In the genomic region with DNA sequence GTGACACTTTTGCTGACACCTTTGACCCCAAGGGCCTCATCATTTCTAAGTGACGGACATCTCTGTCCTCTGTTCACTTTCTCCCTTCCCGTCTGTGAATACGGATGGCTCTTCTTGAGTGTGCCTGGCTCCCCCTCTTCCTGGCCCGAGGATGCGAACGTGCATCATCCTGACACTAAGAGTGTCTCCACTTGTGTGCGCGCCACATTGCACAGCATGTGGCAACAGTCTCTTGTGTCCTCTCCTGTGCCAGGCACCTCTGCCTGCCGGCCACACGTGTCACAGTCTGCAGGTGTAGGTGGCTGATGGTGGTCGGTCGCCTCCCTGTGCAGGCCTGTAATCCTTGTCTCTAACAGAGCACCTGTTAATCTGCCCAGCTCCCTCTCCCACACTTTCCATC, we compare ENCODE assay signal across 8 mouse cellular contexts. TPM values are rescaled to one million over a fixed set of nuclear protein-coding genes. Genes with fewer than 3 reads are reported as not detected.
A peak's percentile ranks its signal among the peaks of the same experiment; 100 is the strongest.
DNase-seq lines count a peak whose midpoint lies in the region; ATAC-seq lines count a peak whose summit lies in the region.

No protein-coding gene starts in this region.

- peak overlapping the region; percentile 79; the same call in 1 of the 2 replicates for H3K27ac ChIP-seq in liver, embryonic 11.5 days (ENCODE audit: low read depth, low read length)
- H3K27ac ChIP-seq in embryonic facial prominence, embryonic 14.5 days (replicated peaks; ENCODE audit: low read depth, low read length), result peak overlapping the region; percentile 100
- H3K27ac ChIP-seq in intestine, embryonic 16.5 days (ENCODE audit: low read length), result peak overlapping the region; percentile 80
- H3K27ac ChIP-seq in neural tube, embryonic 11.5 days (ENCODE audit: low read depth, low read length), result peak overlapping the region; percentile 76

- peaks cover 51% of the 10 kb centered on the region for H3K4me1 ChIP-seq in liver, embryonic 11.5 days (replicated peaks; ENCODE audit: control insufficient read depth, insufficient read depth, low read length)
- peaks cover 18% of the 10 kb centered on the region for H3K4me1 ChIP-seq in embryonic facial prominence, embryonic 14.5 days (ENCODE audit: control insufficient read depth, insufficient read depth, low read length)
- H3K4me1 ChIP-seq in intestine, embryonic 16.5 days (ENCODE audit: control insufficient read depth, insufficient read depth, low read length), result peaks cover 33% of the 10 kb centered on the region
- peaks cover 31% of the 10 kb centered on the region for H3K4me1 ChIP-seq in neural tube, embryonic 11.5 days (ENCODE audit: control insufficient read depth, insufficient read depth, low read length)

- H3K27me3 ChIP-seq in liver, embryonic 11.5 days (replicated peaks; ENCODE audit: control insufficient read depth, insufficient read depth, low read length), result peaks cover 12% of the 10 kb centered on the region
- H3K27me3 ChIP-seq in embryonic facial prominence, embryonic 14.5 days (replicated peaks; ENCODE audit: control insufficient read depth, insufficient read depth, low read length), result no peaks in the 10 kb centered on the region
- H3K27me3 ChIP-seq in intestine, embryonic 16.5 days (replicated peaks; ENCODE audit: control insufficient read depth, insufficient read depth, low read length), result no peaks in the 10 kb centered on the region
- no peaks in the 10 kb centered on the region for H3K27me3 ChIP-seq in neural tube, embryonic 11.5 days (ENCODE audit: control insufficient read depth, insufficient read depth, low read length)

- no peak for DNase-seq in liver, embryonic 11.5 days (ENCODE audit: low spot score)
- DNase-seq in liver, result no peak
- no peak for DNase-seq in embryonic facial prominence, embryonic 14.5 days (ENCODE audit: low spot score)
- DNase-seq in neural tube, embryonic 11.5 days (ENCODE audit: low spot score), result peak; percentile 18
- no peak for DNase-seq in adrenal gland, postnatal 10 days
- DNase-seq in adrenal gland, adult 18-20 months (ENCODE audit: low spot score in 2 of 2), result no peak

- no peak for ATAC-seq in liver, embryonic 11.5 days (replicated peaks; ENCODE audit: low FRiP score)
- ATAC-seq in embryonic facial prominence, embryonic 14.5 days (ENCODE audit: low read depth), result no peak
- no peak for ATAC-seq in intestine, embryonic 16.5 days
- ATAC-seq in neural tube, embryonic 11.5 days (ENCODE audit: insufficient read depth, low FRiP score, low TSS enrichment), result no peak
- ATAC-seq in activated CD4-positive, CD25-positive, alpha-beta regulatory T cell, adult 4 months, result no peak

- H3K9ac ChIP-seq in liver, embryonic 11.5 days (ENCODE audit: low read depth, low read length), result no peak overlapping the region
- H3K9ac ChIP-seq in embryonic facial prominence, embryonic 14.5 days (ENCODE audit: low read depth, low read length), result peak overlapping the region; percentile 47
- peak overlapping the region; percentile 5; the same call in 1 of the 2 replicates for H3K9ac ChIP-seq in intestine, embryonic 16.5 days (ENCODE audit: low read depth, low read length)
- peak overlapping the region; percentile 31 for H3K9ac ChIP-seq in neural tube, embryonic 11.5 days (ENCODE audit: low read length)

- peak overlapping the region; percentile 64 for H3K4me2 ChIP-seq in liver, embryonic 11.5 days
- peak overlapping the region; percentile 41 for H3K4me2 ChIP-seq in embryonic facial prominence, embryonic 14.5 days (ENCODE audit: low read depth, low read length)
- no peak overlapping the region; the same call in 1 of the 2 replicates for H3K4me2 ChIP-seq in intestine, embryonic 16.5 days (ENCODE audit: low read depth, low read length)
- peak overlapping the region; percentile 33 for H3K4me2 ChIP-seq in neural tube, embryonic 11.5 days (ENCODE audit: low read depth)

- H3K9me3 ChIP-seq in liver, embryonic 11.5 days (ENCODE audit: control insufficient read depth, low read length), result no peaks in the 10 kb centered on the region
- no peaks in the 10 kb centered on the region for H3K9me3 ChIP-seq in embryonic facial prominence, embryonic 14.5 days (ENCODE audit: control insufficient read depth, low read length)
- H3K9me3 ChIP-seq in intestine, embryonic 16.5 days (ENCODE audit: control insufficient read depth, low read length), result no peaks in the 10 kb centered on the region
- no peaks in the 10 kb centered on the region for H3K9me3 ChIP-seq in neural tube, embryonic 11.5 days (ENCODE audit: control insufficient read depth, low read length)

- peak overlapping the region; percentile 9; the same call in 1 of the 2 replicates for H3K4me3 ChIP-seq in liver, embryonic 11.5 days (ENCODE audit: low read depth, low read length)
- no peak overlapping the region for H3K4me3 ChIP-seq in embryonic facial prominence, embryonic 14.5 days (ENCODE audit: low read depth, low read length)
- H3K4me3 ChIP-seq in intestine, embryonic 16.5 days (ENCODE audit: low read length), result no peak overlapping the region
- H3K4me3 ChIP-seq in neural tube, embryonic 11.5 days (ENCODE audit: low read depth, low read length), result no peak overlapping the region

- no peaks in the 10 kb centered on the region for H3K36me3 ChIP-seq in liver, embryonic 11.5 days (ENCODE audit: control insufficient read depth, insufficient read depth, low read length)
- H3K36me3 ChIP-seq in embryonic facial prominence, embryonic 14.5 days (ENCODE audit: control insufficient read depth, insufficient read depth, low read length), result peaks cover 27% of the 10 kb centered on the region
- no peaks in the 10 kb centered on the region; the same call in 1 of the 2 replicates for H3K36me3 ChIP-seq in intestine, embryonic 16.5 days (ENCODE audit: control insufficient read depth, insufficient read depth, low read length)
- no peaks in the 10 kb centered on the region for H3K36me3 ChIP-seq in neural tube, embryonic 11.5 days (ENCODE audit: control insufficient read depth, insufficient read depth, low read length)

- 66% methylated on average over 12 of the region's 12 CpGs for WGBS in liver, embryonic 11.5 days
- 49% methylated on average over 12 of the region's 12 CpGs for WGBS in embryonic facial prominence, embryonic 14.5 days
- whole genome bisulfite sequencing in intestine, embryonic 16.5 days, result 52% methylated on average over 12 of the region's 12 CpGs
- 21% methylated on average over 12 of the region's 12 CpGs for WGBS in neural tube, embryonic 11.5 days

RNA-seq across cellular contexts. Expression of gene Chd3, which starts 2.4 kb away (rescaled TPM):
- polyA plus RNA-seq in liver, embryonic 11.5 days (2014; fragmentation: Nextera tagmentation; extraction: Ambion mirVana), result 13.8 and 17.1 TPM in 2 replicates
- polyA plus RNA-seq in embryonic facial prominence, embryonic 14.5 days (2014; fragmentation: Nextera tagmentation; extraction: Ambion mirVana), result 68.9 and 73.3 TPM in 2 replicates
- polyA plus RNA-seq in intestine, embryonic 16.5 days (2015; fragmentation: Nextera tagmentation; extraction: Ambion mirVana), result 33.4 and 35.5 TPM in 2 replicates
- polyA plus RNA-seq in neural tube, embryonic 11.5 days (2014; fragmentation: Nextera tagmentation; extraction: Ambion mirVana), result 57.3 and 60.1 TPM in 2 replicates
- total RNA-seq in adrenal gland, postnatal 10 days (2021), result 100 to 1,000 TPM in 1 of 2 experiments, 10 to 100 TPM in 1; 93.8 to 128 TPM
- 10 to 100 TPM; 58.7 to 62.7 TPM for polyA plus RNA-seq in activated CD4-positive, CD25-positive, alpha-beta regulatory T cell, adult 4 months (2017; shearing (Covaris generic))
- 100 to 1,000 TPM in 1 of 2 experiments, 10 to 100 TPM in 1; 87.6 to 109 TPM for total RNA-seq in adrenal gland, adult 18-20 months (2021)

RNA-seq across cellular contexts. Expression of gene Naa38, which starts 23.7 kb away (rescaled TPM):
- 151 and 178 TPM in 2 replicates for polyA plus RNA-seq in liver, embryonic 11.5 days (2014; fragmentation: Nextera tagmentation; extraction: Ambion mirVana)
- polyA plus RNA-seq in embryonic facial prominence, embryonic 14.5 days (2014; fragmentation: Nextera tagmentation; extraction: Ambion mirVana), result 160 and 177 TPM in 2 replicates
- polyA plus RNA-seq in intestine, embryonic 16.5 days (2015; fragmentation: Nextera tagmentation; extraction: Ambion mirVana), result 168 and 170 TPM in 2 replicates
- 125 and 129 TPM in 2 replicates for polyA plus RNA-seq in neural tube, embryonic 11.5 days (2014; fragmentation: Nextera tagmentation; extraction: Ambion mirVana)
- total RNA-seq in adrenal gland, postnatal 10 days (2021), result 100 to 1,000 TPM; 124 to 138 TPM
- polyA plus RNA-seq in activated CD4-positive, CD25-positive, alpha-beta regulatory T cell, adult 4 months (2017; shearing (Covaris generic)), result 100 to 1,000 TPM; 146 TPM
- total RNA-seq in adrenal gland, adult 18-20 months (2021), result 100 to 1,000 TPM; 139 to 162 TPM

RNA-seq across cellular contexts. Expression of gene Cyb5d1, which starts 23.8 kb away (rescaled TPM):
- polyA plus RNA-seq in liver, embryonic 11.5 days (2014; fragmentation: Nextera tagmentation; extraction: Ambion mirVana), result 19.7 and 19.9 TPM in 2 replicates
- polyA plus RNA-seq in embryonic facial prominence, embryonic 14.5 days (2014; fragmentation: Nextera tagmentation; extraction: Ambion mirVana), result 23.8 and 24.2 TPM in 2 replicates
- 22.6 and 24.0 TPM in 2 replicates for polyA plus RNA-seq in intestine, embryonic 16.5 days (2015; fragmentation: Nextera tagmentation; extraction: Ambion mirVana)
- 44.7 and 48.4 TPM in 2 replicates for polyA plus RNA-seq in neural tube, embryonic 11.5 days (2014; fragmentation: Nextera tagmentation; extraction: Ambion mirVana)
- 10 to 100 TPM; 32.4 to 38.9 TPM for total RNA-seq in adrenal gland, postnatal 10 days (2021)
- polyA plus RNA-seq in activated CD4-positive, CD25-positive, alpha-beta regulatory T cell, adult 4 months (2017; shearing (Covaris generic)), result 10 to 100 TPM in 1 of 2 experiments, 1 to 10 TPM in 1; 9.4 to 17.9 TPM
- total RNA-seq in adrenal gland, adult 18-20 months (2021), result 10 to 100 TPM; 41.3 to 50.2 TPM

RNA-seq across cellular contexts. Expression of gene Tmem88, which starts 26.4 kb away (rescaled TPM):
- 20.4 and 26.2 TPM in 2 replicates for polyA plus RNA-seq in liver, embryonic 11.5 days (2014; fragmentation: Nextera tagmentation; extraction: Ambion mirVana)
- 19.2 and 21.0 TPM in 2 replicates for polyA plus RNA-seq in embryonic facial prominence, embryonic 14.5 days (2014; fragmentation: Nextera tagmentation; extraction: Ambion mirVana)
- 30.8 and 31.0 TPM in 2 replicates for polyA plus RNA-seq in intestine, embryonic 16.5 days (2015; fragmentation: Nextera tagmentation; extraction: Ambion mirVana)
- polyA plus RNA-seq in neural tube, embryonic 11.5 days (2014; fragmentation: Nextera tagmentation; extraction: Ambion mirVana), result 13.1 and 17.2 TPM in 2 replicates
- total RNA-seq in adrenal gland, postnatal 10 days (2021), result 10 to 100 TPM; 29.1 to 33.0 TPM
- under 1 TPM; 0.22 to 0.51 TPM for polyA plus RNA-seq in activated CD4-positive, CD25-positive, alpha-beta regulatory T cell, adult 4 months (2017; shearing (Covaris generic))
- total RNA-seq in adrenal gland, adult 18-20 months (2021), result 1 to 10 TPM; 7.9 to 8.8 TPM

RNA-seq across cellular contexts. Expression of gene Rnf227, which starts 31.3 kb away (rescaled TPM):
- 4.3 and 5.4 TPM in 2 replicates for polyA plus RNA-seq in liver, embryonic 11.5 days (2014; fragmentation: Nextera tagmentation; extraction: Ambion mirVana)
- 15.6 and 17.1 TPM in 2 replicates for polyA plus RNA-seq in embryonic facial prominence, embryonic 14.5 days (2014; fragmentation: Nextera tagmentation; extraction: Ambion mirVana)
- 8.0 and 8.3 TPM in 2 replicates for polyA plus RNA-seq in intestine, embryonic 16.5 days (2015; fragmentation: Nextera tagmentation; extraction: Ambion mirVana)
- 27.8 and 28.8 TPM in 2 replicates for polyA plus RNA-seq in neural tube, embryonic 11.5 days (2014; fragmentation: Nextera tagmentation; extraction: Ambion mirVana)
- 1 to 10 TPM; 4.2 to 7.2 TPM for total RNA-seq in adrenal gland, postnatal 10 days (2021)
- 1 to 10 TPM; 2.4 to 3.4 TPM for polyA plus RNA-seq in activated CD4-positive, CD25-positive, alpha-beta regulatory T cell, adult 4 months (2017; shearing (Covaris generic))
- 1 to 10 TPM; 5.2 to 5.5 TPM for total RNA-seq in adrenal gland, adult 18-20 months (2021)
